Mouse (Mus musculus): ENCODE results near the gene Kcnab2. TPM values are rescaled to one million over a fixed set of nuclear protein-coding genes. Genes with fewer than 3 reads are reported as not detected.

The Kcnab2 gene
- polyA plus RNA-seq, 1 experiment from 2014 or later: 21.9 TPM

DNA sequence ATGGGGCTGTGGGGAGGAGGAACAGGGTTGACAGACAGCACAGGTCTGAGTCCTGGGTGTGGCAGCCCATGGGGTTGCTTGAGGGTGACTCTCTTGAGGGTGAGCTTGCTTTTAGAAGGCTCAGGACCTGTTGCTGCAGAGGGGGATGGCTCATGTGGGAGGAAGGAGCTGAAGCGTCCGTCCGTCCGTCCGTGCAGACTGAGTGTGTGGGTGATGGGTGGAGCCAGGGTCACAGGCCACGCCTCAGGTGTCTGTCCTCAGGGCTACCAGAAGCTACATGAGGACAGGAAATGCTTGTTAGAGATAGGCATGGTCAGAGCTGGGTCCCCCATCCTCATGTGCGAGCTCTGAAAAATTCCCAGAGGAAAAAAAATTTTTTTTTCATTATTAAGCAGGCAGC, 133.0 kb downstream of the Kcnab2 start:
- peaks cover 43% of the 10 kb centered on the region for H3K27me3 ChIP-seq
- 68% methylated on average over 7 of the region's 7 CpGs for WGBS
- no peaks in the 10 kb centered on the region for H3K36me3 ChIP-seq
- no peaks in the 10 kb centered on the region for H3K9me3 ChIP-seq
- no peak overlapping the region for H3K4me2 ChIP-seq (replicated peaks)
- ATAC-seq: no peak
- peaks cover 46% of the 10 kb centered on the region for H3K4me1 ChIP-seq (replicated peaks)
- H3K9ac ChIP-seq (replicated peaks): no peak overlapping the region
- no peak overlapping the region for H3K4me3 ChIP-seq (replicated peaks)
- H3K27ac ChIP-seq: no peak overlapping the region

DNA sequence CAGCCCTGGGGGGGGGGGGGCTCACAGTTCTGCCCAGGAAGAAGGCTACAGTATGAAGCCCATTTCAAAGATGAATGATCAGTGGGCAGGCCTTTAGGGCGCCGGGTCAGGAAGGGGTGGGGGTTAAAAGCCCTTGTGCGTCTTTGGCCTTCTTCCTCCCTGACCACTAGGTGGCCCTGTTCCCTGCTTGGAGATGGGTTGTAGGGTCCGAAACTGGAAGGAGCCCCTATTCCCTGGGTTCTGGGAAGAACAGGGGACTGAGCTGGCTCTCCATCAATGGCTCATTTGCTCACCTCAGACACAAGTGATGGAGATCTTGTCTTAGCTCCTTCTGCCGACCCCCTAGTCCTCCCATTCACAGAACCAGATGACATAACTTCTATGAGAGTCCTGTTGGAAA, 134.4 kb downstream of the Kcnab2 start:
- Histone ChIP-seq H3K4me1 (replicated peaks) (peaks cover 44% of the 10 kb centered on the region), H3K9me3 (no peaks in the 10 kb centered on the region), H3K27ac (no peak overlapping the region), H3K36me3 (no peaks in the 10 kb centered on the region), H3K27me3 (peaks cover 41% of the 10 kb centered on the region), H3K4me3 (replicated peaks) (no peak overlapping the region), H3K9ac (replicated peaks) (peak overlapping the region; percentile 19; the same call in 1 of the 2 replicates), H3K4me2 (replicated peaks) (no peak overlapping the region)
- no peak for ATAC-seq
- WGBS: 8% methylated on average over 5 of the region's 5 CpGs

Other genes with a start within 250 kb of the Kcnab2 start
- 6.0 and 8.1 TPM in 2 replicates for gene Gpr153, start 203.6 kb downstream of the Kcnab2 start, polyA plus RNA-seq (2015; fragmentation: Nextera tagmentation; extraction: Ambion mirVana)
- 1.4 and 2.5 TPM in 2 replicates for gene Hes3, start 186.2 kb downstream of the Kcnab2 start, polyA plus RNA-seq (2015; fragmentation: Nextera tagmentation; extraction: Ambion mirVana)
- gene Icmt, start 180.6 kb downstream of the Kcnab2 start, polyA plus RNA-seq (2015; fragmentation: Nextera tagmentation; extraction: Ambion mirVana): 18.1 and 19.0 TPM in 2 replicates
- gene Rnf207, start 158.9 kb downstream of the Kcnab2 start, polyA plus RNA-seq (2015; fragmentation: Nextera tagmentation; extraction: Ambion mirVana): 4.7 TPM in 2 replicates
- gene Rpl22, start 152.1 kb downstream of the Kcnab2 start, polyA plus RNA-seq (2015; fragmentation: Nextera tagmentation; extraction: Ambion mirVana): 213 and 217 TPM in 2 replicates
- gene Chd5, start 139.2 kb downstream of the Kcnab2 start, polyA plus RNA-seq (2015; fragmentation: Nextera tagmentation; extraction: Ambion mirVana): 30.0 and 32.1 TPM in 2 replicates
- 6.2 and 6.5 TPM in 2 replicates for gene Nphp4, start 1.2 kb downstream of the Kcnab2 start, polyA plus RNA-seq (2015; fragmentation: Nextera tagmentation; extraction: Ambion mirVana)